Mouse (Mus musculus): ENCODE measurements around the gene Tprn.

Gene Tprn

DNA sequence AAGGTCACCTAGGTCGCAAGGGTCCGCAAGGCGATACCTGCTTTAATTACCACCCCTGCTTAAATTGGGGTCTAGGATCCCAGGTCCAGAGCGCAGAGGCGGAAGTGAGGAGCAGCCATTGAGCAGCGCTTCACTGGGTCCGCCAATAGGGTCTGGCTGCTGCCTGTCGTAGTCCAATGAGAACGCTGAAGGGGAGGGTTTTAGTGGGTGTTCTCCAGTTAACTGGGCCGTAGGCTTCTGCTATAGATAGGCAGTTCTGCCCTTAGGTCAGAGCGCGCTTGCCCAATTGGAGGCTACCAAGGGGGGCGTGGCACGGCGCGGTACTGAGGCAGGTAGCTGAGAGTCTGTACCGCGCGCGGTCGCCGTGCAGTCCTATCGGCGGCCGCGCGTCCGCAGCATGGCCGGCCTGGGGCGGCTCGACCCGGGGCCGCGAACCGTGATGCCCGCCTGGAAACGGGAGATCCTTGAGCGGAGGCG, at the start of gene Tprn:
Tprn (plus strand) TSS at position 328 of the 477 bp plus-strand sequence.
- in situ Hi-C loops (cut with MboI; ENCODE audit: low sequenced_read_pairs), result no loop called here

DNA sequence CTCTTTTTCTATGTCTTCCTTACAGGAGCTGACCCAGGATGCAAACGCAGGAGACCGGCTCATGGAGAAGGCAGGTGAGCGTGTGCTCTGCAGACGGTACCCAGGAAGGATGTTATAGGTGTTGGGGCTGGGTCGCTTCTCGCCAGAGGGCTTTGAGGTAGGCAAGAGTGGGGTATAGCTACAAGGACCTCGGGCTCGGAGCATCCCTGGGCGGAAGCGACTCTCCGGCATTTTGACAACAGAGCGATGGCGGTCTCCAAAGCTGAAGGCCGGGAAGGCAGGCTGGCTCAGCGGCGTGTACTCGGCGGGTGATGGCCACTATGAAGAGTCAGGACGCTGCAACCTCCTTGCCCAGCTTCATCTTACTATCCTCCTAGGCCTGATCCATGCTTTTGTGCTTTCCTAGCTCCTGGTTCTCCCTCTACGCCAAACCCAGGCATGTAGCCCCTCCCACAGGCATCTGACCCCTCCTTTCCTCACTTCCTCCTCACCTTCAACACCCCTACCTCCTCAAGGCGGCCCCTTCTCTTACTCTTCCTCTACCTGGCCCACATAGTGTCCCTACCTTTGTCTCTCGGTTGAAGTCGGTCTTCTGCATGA, 49.1 kb upstream of the Tprn start:
- in situ Hi-C loops (cut with MboI; ENCODE audit: low sequenced_read_pairs), result no loop called here

DNA sequence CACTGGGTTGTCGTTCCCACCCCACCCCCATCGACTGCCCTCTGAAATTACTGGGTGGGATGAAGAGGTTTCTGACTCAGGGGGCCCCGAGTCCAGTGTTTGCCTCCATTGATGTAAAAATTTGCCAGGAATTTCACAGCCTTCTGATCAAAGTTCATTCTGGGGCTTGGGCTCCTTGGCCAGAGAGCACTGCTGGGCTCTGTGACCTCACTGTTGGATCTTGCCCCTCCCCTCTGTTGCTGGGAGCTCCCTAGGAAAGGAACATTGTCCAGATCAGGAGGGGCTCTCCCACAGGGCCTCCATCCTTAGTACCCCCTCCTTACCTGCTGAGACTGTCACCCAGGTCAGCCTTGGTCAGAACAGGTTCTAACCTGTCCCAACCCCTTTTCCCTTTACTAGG, 48.0 kb upstream of the Tprn start, which contains the start of gene Stpg3:
Stpg3 (minus strand) TSS at position 194 of the 400 bp plus-strand sequence.
- in situ Hi-C loops (cut with MboI; ENCODE audit: low sequenced_read_pairs), result no loop called here

DNA sequence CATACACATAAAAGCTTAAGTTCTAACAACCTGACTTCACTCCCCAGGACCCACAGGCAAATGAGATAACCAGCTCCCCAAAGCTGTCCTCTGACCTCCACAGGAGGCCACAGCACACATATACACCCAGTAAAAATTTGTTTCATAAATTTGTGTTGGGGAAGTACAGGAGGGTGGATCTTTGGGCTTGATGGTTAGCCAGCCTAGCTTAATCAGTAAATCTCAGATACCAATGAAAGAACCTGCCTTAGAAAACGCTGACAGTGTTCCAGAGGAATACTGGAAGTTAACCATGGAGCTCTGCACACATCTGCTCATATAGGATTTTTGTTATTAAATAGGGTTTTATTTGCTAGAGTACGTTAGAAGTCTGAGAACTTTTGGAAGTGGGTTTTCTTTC, 44.8 kb upstream of the Tprn start:
- in situ Hi-C loops (cut with MboI; ENCODE audit: low sequenced_read_pairs), result no loop called here

DNA sequence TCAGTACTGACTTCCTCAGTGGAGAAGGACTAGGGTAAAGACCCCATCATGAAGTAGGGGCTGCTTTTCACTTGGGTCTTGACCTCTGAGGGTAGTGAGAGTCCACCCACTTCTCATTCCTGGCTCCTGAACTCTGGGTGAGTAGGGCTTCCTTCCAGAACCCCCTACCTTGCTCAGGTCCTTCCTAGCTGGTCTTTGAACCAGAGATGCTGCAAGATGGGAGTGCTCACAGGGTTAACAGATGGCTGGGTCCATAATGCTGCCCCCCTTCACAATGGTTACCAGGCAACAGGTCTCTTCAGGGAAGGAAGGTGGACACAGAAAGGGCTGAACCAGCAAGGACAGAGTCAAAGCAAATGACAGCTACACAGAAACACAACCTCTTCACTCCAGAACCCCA, 44.0 kb upstream of the Tprn start, which contains the start of gene Fam166a:
Fam166a (plus strand) TSS at position 301 of the 400 bp plus-strand sequence.
- in situ Hi-C loops (cut with MboI; ENCODE audit: low sequenced_read_pairs), result no loop called here

DNA sequence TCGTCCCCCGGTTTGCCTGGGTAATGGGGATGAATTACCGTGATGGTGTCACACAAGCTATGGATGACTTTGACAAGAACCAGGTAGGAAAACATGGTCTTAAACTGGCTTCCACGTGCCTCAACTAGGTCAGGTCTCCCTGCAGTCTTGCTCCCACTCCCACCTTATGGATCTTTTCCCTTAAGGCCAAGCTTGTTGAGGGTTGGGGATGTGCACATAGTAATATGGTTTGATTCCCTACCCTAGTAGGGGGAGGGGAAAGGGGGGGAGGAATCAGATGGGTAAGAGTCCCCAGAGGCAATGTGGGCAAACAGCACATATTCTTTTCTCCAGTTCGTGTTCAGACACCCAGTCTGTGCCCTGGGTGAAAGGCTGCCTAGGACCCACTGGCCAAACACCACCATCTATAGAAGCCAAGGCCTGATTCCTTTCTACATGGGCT, 41.1 kb upstream of the Tprn start:
- in situ Hi-C loops (cut with MboI; ENCODE audit: low sequenced_read_pairs), result no loop called here

DNA sequence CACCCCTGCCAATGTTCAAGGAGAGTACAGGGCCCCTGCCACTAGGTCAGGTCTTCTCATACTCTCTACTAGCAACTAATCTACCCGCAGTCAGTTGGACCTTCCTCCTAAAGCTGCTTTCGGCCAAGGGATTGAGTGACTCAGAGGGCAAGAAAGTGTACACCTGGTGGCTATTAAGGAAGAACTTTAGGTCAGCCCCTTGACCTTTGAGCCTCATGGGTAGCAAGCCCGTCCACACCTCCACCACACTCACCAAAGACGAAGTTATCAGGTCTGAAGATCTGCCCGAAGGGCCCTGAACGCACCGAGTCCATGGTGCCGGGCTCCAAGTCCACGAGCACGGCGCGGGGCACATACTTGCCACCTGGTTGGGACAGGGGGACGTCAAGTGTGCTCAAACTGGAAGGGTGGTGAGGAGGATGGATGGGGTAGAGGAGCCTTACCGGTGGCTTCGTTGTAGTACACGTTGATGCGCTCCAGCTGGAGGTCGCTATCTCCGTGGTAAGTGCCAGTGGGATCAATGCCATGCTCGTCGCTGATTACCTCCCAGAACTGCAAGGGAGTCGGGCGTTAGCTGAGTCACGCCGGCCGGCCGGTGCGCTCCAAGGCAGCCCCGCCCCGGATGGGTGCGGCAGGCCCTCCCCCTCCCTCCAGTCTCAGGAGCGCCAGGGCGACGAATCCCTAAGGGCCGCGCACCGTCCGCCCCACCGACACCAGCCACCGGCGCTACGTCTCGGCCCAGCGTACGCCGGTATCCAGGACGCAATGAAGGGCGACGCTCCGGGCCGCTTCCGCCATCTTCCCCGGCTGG, 38.5 kb upstream of the Tprn start:
- in situ Hi-C loops (cut with MboI; ENCODE audit: low sequenced_read_pairs), result no loop called here

DNA sequence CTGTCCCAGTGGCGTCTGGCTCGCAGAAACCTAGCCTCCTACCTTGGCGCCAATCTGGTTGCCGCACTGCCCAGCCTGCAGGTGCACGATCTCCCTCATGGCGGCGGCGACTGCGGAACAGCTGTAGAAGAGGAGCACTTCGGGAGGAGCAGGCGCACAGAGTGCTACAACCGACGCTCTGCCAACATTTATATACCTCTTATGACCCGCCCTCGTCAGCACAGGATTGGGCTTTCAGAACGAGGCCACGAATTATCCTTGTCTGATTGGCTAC, 38.0 kb upstream of the Tprn start, which contains the start of gene Tubb4b:
Tubb4b (minus strand) TSS at position 211 of the 274 bp plus-strand sequence.
- in situ Hi-C loops (cut with MboI; ENCODE audit: low sequenced_read_pairs), result no loop called here

DNA sequence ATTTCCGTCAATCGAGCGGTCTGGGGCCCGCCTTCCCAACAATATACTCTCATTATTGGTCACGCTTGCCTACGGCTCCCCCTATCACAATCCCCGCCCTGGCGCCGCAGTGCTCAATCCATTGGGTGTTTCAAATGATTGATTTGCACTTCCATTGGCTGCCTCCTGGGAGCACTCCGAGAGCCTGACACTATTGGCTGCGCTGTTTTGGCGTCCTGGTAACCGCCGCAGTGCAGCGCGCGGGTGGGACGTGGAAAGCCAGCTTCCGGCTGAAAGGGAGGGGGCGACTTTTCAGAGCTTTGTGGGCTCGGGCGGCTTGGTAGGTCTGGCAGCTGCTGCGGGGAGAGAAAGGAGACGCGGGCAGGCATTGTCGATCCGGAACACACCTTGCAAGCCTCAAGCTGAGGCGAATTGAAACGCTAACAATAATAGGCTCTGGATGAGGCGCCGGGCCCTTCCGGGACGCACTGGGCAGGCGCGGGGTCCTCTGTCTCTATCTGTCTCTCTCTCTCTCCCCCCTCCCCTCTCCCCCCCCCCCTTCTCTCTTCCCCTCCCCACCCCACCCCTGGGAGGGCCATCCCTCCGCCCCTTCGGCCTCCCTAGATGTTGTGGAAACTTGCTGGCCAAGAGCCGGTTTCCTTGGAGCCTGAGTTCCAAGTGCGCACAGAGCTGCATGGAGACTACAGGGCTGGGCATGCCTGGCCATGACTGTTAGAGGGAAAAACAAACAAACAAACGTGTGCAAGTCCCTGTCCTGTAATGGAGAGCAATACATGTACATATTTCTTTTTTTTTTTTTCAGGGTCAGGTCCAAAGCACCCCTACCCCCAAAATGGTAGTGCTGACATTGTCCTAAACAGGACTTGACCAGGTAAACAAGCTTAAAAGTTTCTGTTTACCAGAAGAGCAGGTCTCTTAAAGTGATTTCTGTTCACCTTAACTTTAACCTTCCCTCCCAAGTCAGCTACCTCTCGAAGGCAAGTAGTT, 37.4 kb upstream of the Tprn start:
- in situ Hi-C loops (cut with MboI; ENCODE audit: low sequenced_read_pairs), result no loop called here

DNA sequence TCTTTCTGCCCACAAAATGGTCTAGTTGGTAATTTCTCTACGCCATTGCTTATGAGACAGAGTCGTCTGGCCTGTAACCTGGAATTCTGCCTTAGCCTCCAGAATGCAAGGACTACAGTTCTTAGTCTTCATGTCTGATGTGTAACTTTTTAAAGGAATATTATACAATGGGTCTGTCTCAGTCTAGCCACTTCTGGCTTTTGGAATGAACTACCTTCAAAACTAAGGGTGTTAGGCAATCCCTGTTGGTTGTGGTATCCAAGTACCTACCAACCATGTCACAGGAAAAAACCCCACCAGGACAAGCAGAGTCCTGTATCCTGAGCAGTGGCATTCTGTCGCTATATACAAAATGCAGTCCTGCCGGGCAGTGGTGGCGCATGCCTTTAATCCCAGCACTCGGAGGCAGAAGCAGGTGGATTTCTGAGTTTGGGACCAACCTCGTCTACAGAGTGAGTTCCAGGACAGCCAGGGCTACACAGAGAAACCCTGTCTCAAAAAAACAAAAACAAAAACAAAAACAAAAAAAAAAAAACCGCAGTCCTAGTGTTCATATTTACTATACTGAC, 36.5 kb upstream of the Tprn start:
- in situ Hi-C loops (cut with MboI; ENCODE audit: low sequenced_read_pairs), result no loop called here

DNA sequence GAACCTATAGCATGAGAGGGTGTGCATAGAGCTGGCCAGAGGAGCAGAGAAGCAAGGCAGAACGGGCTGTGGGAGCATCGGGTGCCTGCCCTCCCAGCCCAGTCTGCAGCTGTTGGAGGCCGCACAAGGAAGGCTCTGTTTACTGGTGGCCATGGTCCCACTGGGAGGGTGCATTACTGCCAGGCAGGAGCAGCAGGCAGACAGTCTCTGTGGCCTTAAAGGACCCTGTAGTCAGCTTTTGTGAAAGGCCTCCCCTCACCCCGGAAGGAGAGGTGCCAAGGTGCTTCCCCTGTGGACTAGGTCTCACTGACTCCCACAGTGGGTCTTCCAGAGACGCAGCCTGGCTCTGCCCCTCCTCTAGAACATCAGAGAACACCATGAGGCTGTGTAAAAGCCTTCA, 35.6 kb upstream of the Tprn start:
- in situ Hi-C loops (cut with MboI; ENCODE audit: low sequenced_read_pairs), result no loop called here

DNA sequence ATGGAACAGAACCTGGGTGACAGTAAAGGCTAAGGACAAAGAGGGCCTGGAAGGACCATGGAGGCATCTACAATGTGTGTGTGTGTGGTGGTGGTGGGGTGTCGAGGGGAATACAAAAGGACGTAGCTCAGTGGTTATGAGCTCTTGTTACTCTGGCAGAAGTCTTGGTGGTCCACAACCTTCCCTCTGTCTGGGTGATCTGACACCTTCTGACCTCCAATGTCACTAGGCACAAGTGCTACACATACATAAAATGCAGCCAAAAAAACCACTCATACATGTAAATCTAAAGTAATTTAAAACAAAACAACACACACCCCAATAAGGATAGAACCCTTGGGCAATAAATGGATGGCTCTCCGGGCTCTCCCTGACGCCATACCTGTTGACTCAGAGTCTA, 35.0 kb upstream of the Tprn start:
- in situ Hi-C loops (cut with MboI; ENCODE audit: low sequenced_read_pairs), result no loop called here

DNA sequence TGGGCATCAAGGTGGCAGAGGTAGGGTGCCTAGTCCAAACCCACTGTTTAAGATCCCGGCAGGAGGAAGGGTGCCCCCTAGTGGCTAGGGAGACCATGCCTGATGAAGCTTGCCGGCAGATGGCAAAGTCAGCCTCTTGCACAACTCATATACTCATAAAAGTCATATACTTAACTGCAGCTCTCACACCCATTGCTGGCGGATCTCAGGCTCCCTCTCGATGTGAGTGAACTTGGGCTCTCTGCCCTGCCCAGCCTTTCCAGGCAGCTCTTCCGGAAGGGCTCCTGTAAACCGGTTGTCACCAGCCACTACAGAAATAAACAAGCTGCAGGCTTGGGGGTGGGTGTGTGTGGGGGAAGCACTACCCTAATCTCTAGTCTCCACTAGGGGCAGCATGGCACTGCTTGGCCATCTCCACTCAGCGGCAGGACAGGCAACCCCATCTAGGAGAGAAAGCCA, 34.0 kb upstream of the Tprn start:
- in situ Hi-C loops (cut with MboI; ENCODE audit: low sequenced_read_pairs), result no loop called here

DNA sequence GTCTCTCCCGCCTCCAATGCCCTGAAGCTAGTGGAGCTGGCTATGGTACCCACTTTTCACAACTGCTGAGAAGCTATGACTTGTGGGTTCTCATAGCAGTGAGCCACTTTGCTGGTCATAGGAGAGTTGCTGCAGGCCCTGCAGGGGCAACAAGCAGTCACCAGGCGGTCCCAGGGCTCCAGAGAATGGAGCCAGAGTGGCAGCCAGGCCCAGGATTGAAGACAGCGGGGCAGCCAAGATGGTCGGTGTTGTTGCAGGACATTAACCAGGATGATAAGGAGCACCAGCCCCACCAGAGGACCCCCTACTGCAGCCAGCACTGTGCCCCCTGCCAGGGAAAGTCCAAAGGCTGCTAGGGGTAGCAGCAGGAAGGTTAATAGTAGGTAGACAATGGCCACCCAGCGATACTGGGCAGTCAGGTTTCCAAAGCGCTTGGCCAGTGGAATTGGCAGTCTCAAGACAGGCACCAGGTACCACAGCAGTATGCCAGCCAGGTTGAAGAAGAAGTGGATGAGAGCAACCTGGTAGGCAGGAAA, 33.4 kb upstream of the Tprn start:
- in situ Hi-C loops (cut with MboI; ENCODE audit: low sequenced_read_pairs), result no loop called here

DNA sequence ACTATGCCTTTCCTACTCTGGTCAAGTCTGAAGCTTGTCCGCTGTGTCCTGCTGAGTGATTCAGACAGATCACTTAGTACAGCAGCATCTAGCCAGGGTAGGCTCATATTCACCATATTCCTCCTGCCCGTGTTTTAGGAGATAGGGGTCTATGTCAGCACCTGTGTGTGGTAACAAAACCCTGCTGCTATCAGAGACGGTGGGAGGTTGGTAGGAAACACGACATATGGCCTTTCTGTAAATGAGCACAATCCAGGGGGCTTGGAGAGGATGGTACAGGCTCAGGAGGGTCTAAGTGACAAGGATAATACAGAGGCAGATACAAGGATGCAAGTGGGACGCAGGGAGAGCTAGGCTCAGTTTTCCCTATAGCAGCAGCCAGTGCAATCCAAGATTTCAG, 32.8 kb upstream of the Tprn start:
- in situ Hi-C loops (cut with MboI; ENCODE audit: low sequenced_read_pairs), result no loop called here

DNA sequence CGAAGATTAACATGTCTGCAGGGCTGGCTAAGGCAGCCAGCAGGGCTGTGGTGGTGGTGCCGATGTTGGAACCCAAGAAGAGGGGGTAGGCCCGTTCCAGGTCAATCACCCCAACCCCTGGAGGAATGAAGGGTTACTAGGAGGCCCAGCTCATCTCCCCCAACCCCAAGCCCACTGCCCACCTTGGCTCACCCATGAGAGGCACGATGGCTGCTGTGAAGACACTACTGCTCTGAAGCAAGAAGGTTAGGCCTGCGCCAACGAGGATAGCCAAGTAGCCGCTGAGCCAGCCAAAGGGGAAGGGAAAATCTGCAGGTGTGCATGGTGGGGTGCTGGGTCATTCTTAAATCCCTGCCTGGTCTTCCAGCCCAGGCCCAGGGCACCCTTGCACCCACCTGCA, 31.8 kb upstream of the Tprn start:
- in situ Hi-C loops (cut with MboI; ENCODE audit: low sequenced_read_pairs), result no loop called here

DNA sequence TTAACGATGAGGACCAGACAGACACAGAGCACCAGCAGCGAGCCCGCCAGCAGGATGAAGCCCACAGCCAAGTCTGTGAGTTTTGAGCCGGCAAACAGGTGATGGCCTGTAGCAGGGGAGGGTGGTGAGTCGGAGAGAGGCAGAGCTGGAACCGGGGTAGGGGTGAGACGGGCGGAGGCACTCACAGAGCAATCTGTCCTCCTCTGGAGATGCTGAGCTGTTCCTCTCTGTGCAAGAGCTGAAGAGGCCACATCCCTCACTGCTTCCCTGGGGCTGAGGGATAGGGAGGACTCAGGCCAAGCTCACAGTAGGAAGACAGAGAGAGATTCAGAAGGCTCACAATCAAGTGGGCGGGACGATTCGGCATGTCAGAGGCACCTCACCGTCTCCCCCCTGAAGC, 31.4 kb upstream of the Tprn start:
- in situ Hi-C loops (cut with MboI; ENCODE audit: low sequenced_read_pairs), result no loop called here

DNA sequence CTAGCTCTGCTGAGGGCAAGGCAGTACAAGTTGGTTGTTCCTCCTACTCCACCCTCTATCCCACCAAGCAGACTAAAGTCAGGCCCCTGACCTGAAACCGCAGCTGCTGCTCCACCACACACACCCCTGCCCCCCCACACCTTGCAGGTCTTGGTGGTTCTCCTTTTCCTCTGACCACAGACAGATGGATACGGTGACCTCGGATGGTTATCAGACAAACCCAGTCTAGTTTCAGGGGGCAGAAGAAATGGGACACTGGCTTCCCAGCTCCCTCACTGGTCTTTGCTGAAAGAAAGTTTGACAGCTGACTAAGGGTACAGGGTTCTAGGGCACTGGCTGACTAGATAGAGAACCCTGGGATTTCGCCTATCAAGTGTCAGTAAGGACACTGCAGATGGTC, 29.0 kb upstream of the Tprn start:
- in situ Hi-C loops (cut with MboI; ENCODE audit: low sequenced_read_pairs), result no loop called here

DNA sequence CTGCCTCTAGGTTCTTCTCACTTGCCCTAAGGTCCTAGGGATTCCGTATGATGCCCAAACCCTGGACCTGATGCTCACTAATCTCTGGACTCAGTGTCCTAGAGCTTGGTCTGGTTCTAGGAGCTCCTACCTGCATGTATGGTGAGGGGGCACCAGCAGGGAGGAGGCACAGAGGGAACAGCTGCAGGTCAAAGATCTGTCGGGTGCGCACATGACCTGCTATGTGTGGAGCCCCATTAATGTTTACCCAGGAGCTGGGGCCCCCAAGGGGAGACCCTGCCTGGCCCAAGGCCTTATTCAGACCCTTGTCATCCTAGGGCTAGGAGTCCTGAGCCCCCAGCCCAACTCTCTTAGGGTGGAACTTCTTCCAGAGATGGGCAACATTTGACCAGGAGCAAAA, 28.4 kb upstream of the Tprn start, which contains the start of gene Slc34a3:
Slc34a3 (minus strand) TSS at position 315 of the 400 bp plus-strand sequence.
- in situ Hi-C loops (cut with MboI; ENCODE audit: low sequenced_read_pairs), result no loop called here

DNA sequence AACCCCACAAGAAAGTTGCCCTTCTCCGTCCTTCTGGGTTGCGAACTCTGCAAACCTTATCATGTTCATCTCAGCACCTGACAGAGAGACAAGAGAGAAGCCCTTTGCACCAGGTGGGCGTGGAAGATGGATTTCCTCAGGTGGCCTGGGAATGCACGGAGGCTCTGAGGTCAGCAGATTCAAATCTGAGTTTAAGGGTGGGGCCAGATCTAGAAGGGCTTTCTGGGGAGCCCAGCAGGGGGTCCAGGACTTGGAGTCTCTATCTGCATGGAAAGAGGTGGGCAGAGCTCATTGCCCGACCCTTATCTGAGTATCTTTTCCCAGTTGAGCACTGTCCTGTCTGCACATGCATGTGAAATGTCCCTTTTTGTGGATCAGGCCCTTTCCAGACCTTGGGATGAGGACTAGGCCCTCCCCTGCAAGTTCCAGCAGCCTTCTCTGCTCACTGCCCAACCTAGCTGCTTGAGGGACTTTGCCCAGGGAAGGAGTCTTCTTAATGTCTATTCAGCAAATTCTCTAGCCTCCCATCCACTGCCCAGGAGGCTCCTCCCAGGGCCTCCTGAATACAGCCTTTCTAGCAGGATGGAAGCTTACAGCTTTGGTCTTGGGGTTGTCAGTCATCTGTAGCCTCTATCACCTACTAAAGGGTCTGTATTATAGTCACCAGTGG, 27.7 kb upstream of the Tprn start:
- in situ Hi-C loops (cut with MboI; ENCODE audit: low sequenced_read_pairs), result no loop called here

All from CH12F3 (cell line).